Mouse (Mus musculus) liver, embryonic 14.5 days (tissue): ENCODE measurements at regions not wholly inside any gene's neighbourhood (a gene's known extent, or its start where the extent isn't known, plus 50 kb on each side); places are given as distances from the start of the nearest gene placed in this dataset.

Source experiments
- ATAC-seq: fragments of 200-750 bp; cut with Nextera tagmentation; 2 replicates; pipeline ENCODE4 v1.8.0; 2017; ENCODE audit warnings: moderate number of reproducible peaks, mild to moderate bottlenecking, moderate library complexity; ENCODE audit not compliant: insufficient read depth
- DNase-seq, 3 experiments: peaks; one replicate each; pipeline ENCODE4 v3.0.0-alpha.2; 2012 to 2013; ENCODE audit warnings: low read depth in 3 of 3, low spot score in 3 of 3
- H3K27ac ChIP-seq: fragments of 300-500 bp; sonication (generic); 2 replicates; pipeline ENCODE4 v1.5.1; 2014; ENCODE audit warnings: moderate library complexity, mild to moderate bottlenecking, control low read depth, inconsistent platforms
- H3K27me3 ChIP-seq: fragments of 300-500 bp; sonication (generic); 2 replicates; pipeline ENCODE4 v1.6.1; 2014; ENCODE audit warnings: mild to moderate bottlenecking, low read length, moderate library complexity; ENCODE audit not compliant: control insufficient read depth, insufficient read depth
- H3K36me3 ChIP-seq: fragments of 300-500 bp; sonication (generic); replicated peaks from 2 replicates; pipeline ENCODE4 v1.6.1; 2014; ENCODE audit warnings: low read depth; ENCODE audit not compliant: control insufficient read depth, insufficient read depth
- H3K4me1 ChIP-seq, 2 experiments: fragments of 200-500 bp in 1 of 2; fragments of 300-500 bp in 1 of 2; sonication (generic) in 1 of 2; replicated peaks; 2 replicates each; pipeline ENCODE4 v1.6.1; 2012 to 2014; ENCODE audit warnings: antibody characterized with exemption in 1 of 2, inconsistent platforms in 1 of 2, low read length in 1 of 2; ENCODE audit not compliant: control insufficient read depth in 2 of 2, insufficient read depth in 2 of 2
- H3K4me2 ChIP-seq: fragments of 300-500 bp; sonication (generic); 2 replicates; pipeline ENCODE4 v1.6.1; 2014; ENCODE audit warnings: low read depth, mild to moderate bottlenecking, control low read depth, moderate library complexity
- H3K4me3 ChIP-seq, 2 experiments: fragments of 200-500 bp in 1 of 2; fragments of 300-500 bp in 1 of 2; sonication (generic) in 1 of 2; 2 replicates each; pipeline ENCODE4 v1.5.1; 2012 to 2014; ENCODE audit warnings: low read depth in 2 of 2, low read length in 2 of 2, mild to moderate bottlenecking in 2 of 2, control low read depth in 1 of 2, inconsistent platforms in 1 of 2, moderate library complexity in 1 of 2; ENCODE audit not compliant: insufficient read depth in 1 of 2
- H3K9ac ChIP-seq: fragments of 300-500 bp; sonication (generic); replicated peaks from 2 replicates; pipeline ENCODE4 v1.6.1; 2014; ENCODE audit warnings: mild to moderate bottlenecking, control low read depth, moderate library complexity
- H3K9me3 ChIP-seq: fragments of 300-500 bp; sonication (generic); 2 replicates; pipeline ENCODE4 v1.6.1; 2016; ENCODE audit warnings: low read length, mixed read lengths; ENCODE audit not compliant: control insufficient read depth
- CTCF ChIP-seq: IDR thresholded peaks from 2 replicates; pipeline ENCODE4 v1.5.1; 2016; ENCODE audit warnings: antibody characterized with exemption, low read depth, control low read depth
- EP300 ChIP-seq: IDR thresholded peaks from 2 replicates; pipeline ENCODE4 v1.6.1; 2016; ENCODE audit warnings: antibody characterized with exemption, low read depth
- WGBS: fragments of 180-500 bp; shearing (Covaris S2); extraction: QIAGEN DNeasy Blood & Tissue Kit; methylation state at CpG from one replicate; pipeline ENCODE4 v1.1.7; 2014; ENCODE audit not compliant: insufficient replicate concordance; 5-methylcytosine and 5-hydroxymethylcytosine counted together

DNA sequence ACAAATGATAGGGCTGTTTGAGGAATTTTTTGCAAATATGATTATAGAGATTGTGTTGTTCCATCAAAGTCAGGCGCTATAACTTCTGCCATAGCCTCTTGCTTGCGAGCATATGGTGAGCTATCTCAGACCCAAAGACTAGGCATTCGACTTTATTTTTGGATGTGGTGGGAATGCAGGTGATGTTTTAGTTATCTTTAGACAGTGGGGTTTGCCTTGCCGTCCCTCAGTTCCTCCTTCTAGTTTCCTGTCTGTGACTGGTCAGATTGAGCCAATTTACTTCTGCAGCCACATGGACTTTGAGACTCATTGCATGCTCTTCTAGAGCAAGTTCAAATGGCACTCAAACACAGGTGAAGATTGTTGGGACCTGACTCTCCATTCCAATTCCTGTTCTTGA is 193.0 kb upstream of the Il12b start:
- ATAC-seq (no peak), DNase-seq (no peak)
- Histone ChIP-seq H3K27me3 (no peaks in the 10 kb centered on the region), H3K4me3 (no peak overlapping the region), H3K27ac (no peak overlapping the region), H3K4me1 (no peaks in the 10 kb centered on the region; a peak in 1 of 4 replicates), H3K4me2 (no peak overlapping the region), H3K9me3 (no peaks in the 10 kb centered on the region), H3K36me3 (no peaks in the 10 kb centered on the region), H3K9ac (no peak overlapping the region)
- TF ChIP-seq CTCF (no peak), EP300 (no peak)
- 16% methylated on average over 4 of the region's 4 CpGs for WGBS

DNA sequence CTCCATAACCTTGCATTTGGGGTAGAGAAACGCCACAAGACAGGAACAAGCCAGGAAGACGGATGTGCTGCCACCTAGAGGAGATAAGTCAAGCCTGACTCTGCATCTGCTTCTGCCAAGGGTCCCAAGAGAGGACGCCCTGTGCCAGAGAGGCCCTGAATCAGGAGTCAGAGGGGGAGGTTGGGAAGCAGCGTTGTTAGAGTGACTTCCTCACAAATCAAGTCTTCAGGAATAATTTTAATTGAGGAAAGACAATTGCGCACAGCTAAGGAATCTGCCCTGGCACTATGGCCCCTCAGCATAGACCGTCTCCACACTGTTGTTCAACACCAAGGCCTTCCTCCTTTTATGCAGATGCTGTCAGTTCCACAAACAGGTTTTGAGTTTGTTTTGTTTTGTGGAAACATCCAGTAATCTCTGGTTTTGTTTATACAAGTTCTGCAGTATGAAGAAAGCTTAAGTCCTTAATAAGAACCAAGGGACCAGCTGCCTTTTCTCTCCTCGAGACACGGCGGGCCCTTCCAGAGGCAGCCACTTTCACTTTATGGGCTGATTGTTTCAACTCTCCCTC is 187.9 kb upstream of the Il12b start:
- ATAC-seq, result no peak
- TF ChIP-seq EP300 (no peak), CTCF (peak; percentile 62)
- Histone ChIP-seq H3K4me2 (no peak overlapping the region), H3K4me3 (no peak overlapping the region), H3K4me1 (no peaks in the 10 kb centered on the region; a peak in 1 of 4 replicates), H3K9ac (no peak overlapping the region), H3K27me3 (no peaks in the 10 kb centered on the region), H3K9me3 (no peaks in the 10 kb centered on the region), H3K27ac (no peak overlapping the region), H3K36me3 (no peaks in the 10 kb centered on the region)
- 41% methylated on average over 9 of the region's 9 CpGs for WGBS
- no peak for DNase-seq

DNA sequence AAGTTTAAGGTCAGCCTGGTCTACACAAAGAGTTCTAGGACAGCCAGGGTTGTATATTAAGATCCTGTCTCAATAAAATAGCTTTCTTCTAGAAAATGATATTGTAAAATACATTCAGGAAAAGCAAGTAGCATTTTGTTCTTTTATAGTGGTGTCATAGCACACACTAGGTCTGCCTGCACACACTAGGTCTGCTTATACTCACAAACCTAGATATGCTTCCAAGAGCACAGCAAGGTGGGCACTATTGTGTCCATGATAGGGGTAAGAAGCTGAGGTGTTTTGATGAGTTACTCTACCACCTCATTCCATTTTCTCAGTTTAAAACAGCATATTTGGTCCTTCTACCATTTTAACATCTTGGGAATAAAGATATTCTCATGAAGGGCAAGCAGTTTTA is 185.8 kb upstream of the Il12b start:
- H3K36me3 ChIP-seq, result no peaks in the 10 kb centered on the region
- no peak overlapping the region for H3K4me2 ChIP-seq
- ATAC-seq (no peak), DNase-seq (no peak)
- H3K4me1 ChIP-seq, result no peaks in the 10 kb centered on the region
- no peaks in the 10 kb centered on the region for H3K9me3 ChIP-seq
- no peak overlapping the region for H3K4me3 ChIP-seq
- H3K9ac ChIP-seq, result no peak overlapping the region
- no peak for TF ChIP-seq EP300
- H3K27me3 ChIP-seq, result no peaks in the 10 kb centered on the region
- no peak overlapping the region for H3K27ac ChIP-seq

DNA sequence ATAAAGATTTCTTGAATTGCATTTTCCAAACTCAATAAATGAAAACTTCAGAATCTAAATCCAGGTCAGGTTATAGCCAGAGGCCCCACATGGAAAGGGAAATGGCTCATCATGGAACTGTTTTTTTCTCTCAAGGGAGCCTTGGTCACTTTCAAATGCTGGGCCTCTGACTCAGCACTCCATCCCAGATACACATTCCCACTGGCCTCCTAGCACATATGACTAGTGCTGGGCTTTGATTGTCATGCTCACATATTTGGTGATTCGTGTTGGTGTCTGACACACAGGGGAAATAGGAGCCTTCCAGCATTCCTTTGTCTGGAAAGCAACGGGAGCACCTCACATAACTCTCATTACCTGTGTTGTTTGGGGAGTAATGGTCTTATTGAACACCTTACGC is 183.5 kb upstream of the Il12b start:
- no peak overlapping the region for H3K4me3 ChIP-seq
- no peak overlapping the region for H3K9ac ChIP-seq
- H3K27ac ChIP-seq, result no peak overlapping the region
- TF ChIP-seq EP300, result no peak
- TF ChIP-seq CTCF, result no peak
- no peak for DNase-seq
- ATAC-seq, result no peak
- H3K36me3 ChIP-seq, result no peaks in the 10 kb centered on the region
- no peaks in the 10 kb centered on the region for H3K4me1 ChIP-seq
- H3K9me3 ChIP-seq, result no peaks in the 10 kb centered on the region
- H3K4me2 ChIP-seq, result no peak overlapping the region
- no peaks in the 10 kb centered on the region for H3K27me3 ChIP-seq
- WGBS, result 53% methylated on average over 3 of the region's 3 CpGs

DNA sequence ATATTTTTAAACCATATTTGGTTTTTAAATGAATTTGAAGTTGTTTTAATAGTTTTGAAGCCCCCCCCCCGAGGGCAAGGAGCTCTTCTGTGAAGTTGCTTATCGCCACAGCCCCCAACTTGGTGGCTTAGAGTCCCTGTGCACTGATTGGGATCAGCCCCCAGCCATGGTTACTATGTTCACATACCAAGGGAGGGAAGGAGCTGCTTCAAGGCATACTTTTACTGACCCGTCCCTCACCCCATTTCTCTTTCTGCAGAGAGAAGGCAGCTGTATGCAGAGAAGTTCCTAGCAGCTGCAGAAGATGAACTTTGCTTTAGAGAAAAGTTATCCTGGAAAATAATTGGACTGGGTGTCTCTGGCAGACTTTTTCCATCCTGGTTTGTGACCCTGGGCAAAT is 179.9 kb upstream of the Il12b start:
- Histone ChIP-seq H3K27me3 (no peaks in the 10 kb centered on the region), H3K9me3 (no peaks in the 10 kb centered on the region), H3K36me3 (no peaks in the 10 kb centered on the region), H3K27ac (no peak overlapping the region), H3K4me1 (no peaks in the 10 kb centered on the region), H3K4me2 (no peak overlapping the region), H3K4me3 (no peak overlapping the region), H3K9ac (no peak overlapping the region)
- DNase-seq (no peak), ATAC-seq (no peak)
- 31% methylated on average over 3 of the region's 3 CpGs for WGBS
- TF ChIP-seq EP300 (no peak), CTCF (no peak)
